Mouse (Mus musculus): ENCODE measurements at regions not wholly inside any gene's neighbourhood (a gene's known extent, or its start where the extent isn't known, plus 50 kb on each side); places are given as distances from the start of the nearest gene placed in this dataset.

GRCm38 (mm10) chr12:26855091-26855516 lies 386.1 kb downstream of the Cmpk2 start:
- Histone ChIP-seq H3K27me3 (ENCODE audit: control insufficient read depth, insufficient read depth, low read length) (no peaks in the 10 kb centered on the region), H3K36me3 (ENCODE audit: control insufficient read depth, insufficient read depth, low read length) (no peaks in the 10 kb centered on the region), H3K27ac (ENCODE audit: insufficient read depth, low read depth, low read length) (no peak overlapping the region), H3K4me3 (ENCODE audit: low read depth, low read length) (no peak overlapping the region), H3K4me1 (ENCODE audit: control insufficient read depth, insufficient read depth, insufficient read length, low read length) (no peaks in the 10 kb centered on the region)
- TF ChIP-seq POLR2A (IDR thresholded peaks at IDR 0.05; ENCODE audit: low read depth, low read length) (no peak), CTCF (IDR thresholded peaks at IDR 0.05; ENCODE audit: extremely low read depth, insufficient read length, insufficient replicate concordance, low read depth, low read length) (no peak)
- WGBS: 11% methylated on average over 1 of the region's 1 CpGs

- 72% methylated on average over 12 of the region's 12 CpGs for WGBS
- Histone ChIP-seq H3K27ac (ENCODE audit: insufficient read depth, low read depth, low read length) (no peak overlapping the region), H3K4me3 (ENCODE audit: low read depth, low read length) (no peak overlapping the region), H3K27me3 (ENCODE audit: control insufficient read depth, insufficient read depth, low read length) (no peaks in the 10 kb centered on the region), H3K4me1 (ENCODE audit: control insufficient read depth, insufficient read depth, insufficient read length, low read length) (no peaks in the 10 kb centered on the region), H3K36me3 (ENCODE audit: control insufficient read depth, insufficient read depth, low read length) (no peaks in the 10 kb centered on the region)
- TF ChIP-seq CTCF (IDR thresholded peaks at IDR 0.05; ENCODE audit: extremely low read depth, insufficient read length, insufficient replicate concordance, low read depth, low read length) (no peak), POLR2A (IDR thresholded peaks at IDR 0.05; ENCODE audit: low read depth, low read length) (no peak)
Measured at GRCm38 (mm10) chr12:26844917-26845316, 375.9 kb downstream of the Cmpk2 start.

GRCm38 (mm10) chr12:26842696-26843095 lies 373.7 kb downstream of the Cmpk2 start:
- Histone ChIP-seq H3K4me3 (ENCODE audit: low read depth, low read length) (no peak overlapping the region), H3K27me3 (ENCODE audit: control insufficient read depth, insufficient read depth, low read length) (no peaks in the 10 kb centered on the region), H3K36me3 (ENCODE audit: control insufficient read depth, insufficient read depth, low read length) (no peaks in the 10 kb centered on the region), H3K27ac (ENCODE audit: insufficient read depth, low read depth, low read length) (no peak overlapping the region), H3K4me1 (ENCODE audit: control insufficient read depth, insufficient read depth, insufficient read length, low read length) (no peaks in the 10 kb centered on the region)
- WGBS: 4% methylated on average over 5 of the region's 5 CpGs
- no peak for TF ChIP-seq POLR2A (IDR thresholded peaks at IDR 0.05; ENCODE audit: low read depth, low read length)
- no peak for TF ChIP-seq CTCF (IDR thresholded peaks at IDR 0.05; ENCODE audit: extremely low read depth, insufficient read length, insufficient replicate concordance, low read depth, low read length)

- TF ChIP-seq CTCF (IDR thresholded peaks at IDR 0.05; ENCODE audit: extremely low read depth, insufficient read length, insufficient replicate concordance, low read depth, low read length) (no peak), POLR2A (IDR thresholded peaks at IDR 0.05; ENCODE audit: low read depth, low read length) (no peak)
- WGBS: 70% methylated on average over 3 of the region's 3 CpGs
Measured at GRCm38 (mm10) chr12:26821257-26821968, 352.4 kb downstream of the Cmpk2 start.

GRCm38 (mm10) chr12:26817866-26818265 lies 348.9 kb downstream of the Cmpk2 start:
- H3K27ac ChIP-seq (ENCODE audit: insufficient read depth, low read depth, low read length): no peak overlapping the region
- no peaks in the 10 kb centered on the region for H3K4me1 ChIP-seq (ENCODE audit: control insufficient read depth, insufficient read depth, insufficient read length, low read length)
- no peaks in the 10 kb centered on the region for H3K36me3 ChIP-seq (ENCODE audit: control insufficient read depth, insufficient read depth, low read length)
- H3K4me3 ChIP-seq (ENCODE audit: low read depth, low read length): no peak overlapping the region
- TF ChIP-seq CTCF (IDR thresholded peaks at IDR 0.05; ENCODE audit: extremely low read depth, insufficient read length, insufficient replicate concordance, low read depth, low read length) (no peak), POLR2A (IDR thresholded peaks at IDR 0.05; ENCODE audit: low read depth, low read length) (no peak)
- no peaks in the 10 kb centered on the region for H3K27me3 ChIP-seq (ENCODE audit: control insufficient read depth, insufficient read depth, low read length)
- 90% methylated on average over 3 of the region's 3 CpGs for WGBS

More at GRCm38 (mm10) chr12:26821257-26821968, 352.4 kb downstream of the Cmpk2 start:
- no peak overlapping the region for H3K27ac ChIP-seq (ENCODE audit: insufficient read depth, low read depth, low read length)
- H3K4me3 ChIP-seq (ENCODE audit: low read depth, low read length): no peak overlapping the region
- H3K4me1 ChIP-seq (ENCODE audit: control insufficient read depth, insufficient read depth, insufficient read length, low read length): no peaks in the 10 kb centered on the region
- no peaks in the 10 kb centered on the region for H3K27me3 ChIP-seq (ENCODE audit: control insufficient read depth, insufficient read depth, low read length)
- no peaks in the 10 kb centered on the region for H3K36me3 ChIP-seq (ENCODE audit: control insufficient read depth, insufficient read depth, low read length)

GRCm38 (mm10) chr12:26815771-26816170 lies 346.8 kb downstream of the Cmpk2 start:
- no peak overlapping the region for H3K4me3 ChIP-seq (ENCODE audit: low read depth, low read length)
- no peak for TF ChIP-seq POLR2A (IDR thresholded peaks at IDR 0.05; ENCODE audit: low read depth, low read length)
- no peak for TF ChIP-seq CTCF (IDR thresholded peaks at IDR 0.05; ENCODE audit: extremely low read depth, insufficient read length, insufficient replicate concordance, low read depth, low read length)
- H3K36me3 ChIP-seq (ENCODE audit: control insufficient read depth, insufficient read depth, low read length): no peaks in the 10 kb centered on the region
- no peak overlapping the region for H3K27ac ChIP-seq (ENCODE audit: insufficient read depth, low read depth, low read length)
- no peaks in the 10 kb centered on the region for H3K27me3 ChIP-seq (ENCODE audit: control insufficient read depth, insufficient read depth, low read length)
- 85% methylated on average over 8 of the region's 8 CpGs for WGBS
- no peaks in the 10 kb centered on the region for H3K4me1 ChIP-seq (ENCODE audit: control insufficient read depth, insufficient read depth, insufficient read length, low read length)

- Histone ChIP-seq H3K4me1 (ENCODE audit: control insufficient read depth, insufficient read depth, insufficient read length, low read length) (no peaks in the 10 kb centered on the region), H3K27ac (ENCODE audit: insufficient read depth, low read depth, low read length) (no peak overlapping the region), H3K27me3 (ENCODE audit: control insufficient read depth, insufficient read depth, low read length) (no peaks in the 10 kb centered on the region), H3K36me3 (ENCODE audit: control insufficient read depth, insufficient read depth, low read length) (no peaks in the 10 kb centered on the region), H3K4me3 (ENCODE audit: low read depth, low read length) (no peak overlapping the region)
- TF ChIP-seq CTCF (IDR thresholded peaks at IDR 0.05; ENCODE audit: extremely low read depth, insufficient read length, insufficient replicate concordance, low read depth, low read length) (no peak), POLR2A (IDR thresholded peaks at IDR 0.05; ENCODE audit: low read depth, low read length) (no peak)
- WGBS: 73% methylated on average over 5 of the region's 5 CpGs
Measured at GRCm38 (mm10) chr12:26810565-26811177, 341.7 kb downstream of the Cmpk2 start.

Measured in small intestine, adult 2 months (tissue).